Mouse (Mus musculus) MEL-GATA-1-ER (cell line): ENCODE measurements around the gene Il18.
A peak's percentile ranks its signal among the peaks of the same experiment; 100 is the strongest.

Source experiments
- DNase-seq: peaks from one replicate; pipeline ENCODE4 v3.0.0-alpha.2; 2012; ENCODE audit warnings: low read depth; ENCODE audit errors: extremely low read depth

Gene Il18

GRCm38 (mm10) chr9:50554241-50555093, at the start of gene Il18:
Gene Il18, plus strand, starts transcription at chr9:50554827.
- DNase-seq: no peak

- no peak for DNase-seq
Observed at GRCm38 (mm10) chr9:50505405-50505804, 49.2 kb upstream of the Il18 start.

GRCm38 (mm10) chr9:50507570-50507969, 47.1 kb upstream of the Il18 start:
- DNase-seq: no peak

- DNase-seq: no peak
Observed at GRCm38 (mm10) chr9:50515462-50515861, 39.2 kb upstream of the Il18 start.

- DNase-seq: no peak
Observed at GRCm38 (mm10) chr9:50518781-50519180, 35.8 kb upstream of the Il18 start.

GRCm38 (mm10) chr9:50520748-50521147, 33.9 kb upstream of the Il18 start:
- no peak for DNase-seq

GRCm38 (mm10) chr9:50521562-50521961, 33.1 kb upstream of the Il18 start:
- DNase-seq: no peak

GRCm38 (mm10) chr9:50522574-50522973, 32.1 kb upstream of the Il18 start:
- no peak for DNase-seq

GRCm38 (mm10) chr9:50524936-50525335, 29.7 kb upstream of the Il18 start:
- DNase-seq: no peak

- DNase-seq: no peak
Observed at GRCm38 (mm10) chr9:50525585-50525984, 29.0 kb upstream of the Il18 start.

- no peak for DNase-seq
Observed at GRCm38 (mm10) chr9:50527860-50528259, 26.8 kb upstream of the Il18 start.

- DNase-seq: peak; percentile 87
Observed at GRCm38 (mm10) chr9:50528293-50528892, 26.2 kb upstream of the Il18 start, which contains the start of gene Pts. Gene Pts, minus strand, starts transcription at chr9:50528724.

GRCm38 (mm10) chr9:50530890-50531289, 23.7 kb upstream of the Il18 start:
- DNase-seq: peak; percentile 32

GRCm38 (mm10) chr9:50533328-50533727, 21.3 kb upstream of the Il18 start:
- DNase-seq: peak; percentile 95

- no peak for DNase-seq
Observed at GRCm38 (mm10) chr9:50533791-50534190, 20.8 kb upstream of the Il18 start.

GRCm38 (mm10) chr9:50535930-50536329, 18.7 kb upstream of the Il18 start:
- DNase-seq: no peak

- DNase-seq: no peak
Observed at GRCm38 (mm10) chr9:50536603-50537135, 18.0 kb upstream of the Il18 start.

GRCm38 (mm10) chr9:50537295-50537694, 17.3 kb upstream of the Il18 start:
- no peak for DNase-seq

GRCm38 (mm10) chr9:50540170-50540569, 14.5 kb upstream of the Il18 start:
- no peak for DNase-seq

- DNase-seq: no peak
Observed at GRCm38 (mm10) chr9:50542401-50542800, 12.2 kb upstream of the Il18 start.

GRCm38 (mm10) chr9:50547859-50548478, 6.7 kb upstream of the Il18 start:
- no peak for DNase-seq

- no peak for DNase-seq
Observed at GRCm38 (mm10) chr9:50548936-50549335, 5.7 kb upstream of the Il18 start.
